In the genomic region with DNA sequence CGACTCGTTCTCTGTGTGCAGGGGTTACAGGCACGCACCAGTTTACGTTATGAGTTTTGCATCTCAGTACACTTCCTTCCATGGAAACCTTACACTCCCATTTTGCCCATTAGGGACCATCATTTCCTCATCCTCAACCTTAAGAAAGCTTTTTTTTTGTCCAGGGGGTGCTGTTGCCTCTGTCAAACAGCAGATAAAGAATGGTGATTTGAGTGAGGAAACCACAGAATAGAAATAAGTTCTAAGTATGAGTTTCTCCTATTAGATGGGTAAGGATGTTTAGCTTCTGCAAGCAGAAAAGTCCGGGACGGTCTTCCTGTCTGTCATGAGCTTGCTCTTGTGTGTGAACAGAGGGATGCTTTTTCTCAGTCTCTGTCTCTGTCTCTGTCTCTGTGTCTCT, we compare ENCODE assay signal across 1 mouse cellular context.
TF ChIP-seq lines count a peak whose summit lies in the region.

No protein-coding gene starts in this region.

TF ChIP-seq in MEL, 35 proteins besides CTCF, POLR2A, EP300 and RAD21 (continued from another document):
- TF ChIP-seq TCF12 (IDR thresholded peaks at IDR 0.05; ENCODE audit: low read depth, low read length) (peak; percentile 32; the same call in 1 of the 2 replicates), TAL1 (IDR thresholded peaks at IDR 0.05; ENCODE audit: low read length) (0 out of 2 replicates have a peak, but pooled peaks have one; percentile 7), CHD2 (IDR thresholded peaks at IDR 0.05; ENCODE audit: low read length) (no peak), MXI1 (IDR thresholded peaks at IDR 0.05; ENCODE audit: low read depth, low read length) (peak; percentile 38; the same call in 1 of the 2 replicates), MYB (IDR thresholded peaks at IDR 0.05; ENCODE audit: low read depth, low read length) (0 out of 2 replicates have a peak, but pooled peaks have one; percentile 13), USF2 (IDR thresholded peaks at IDR 0.05; ENCODE audit: borderline replicate concordance in 1 of 2, insufficient read depth in 1 of 2, low read depth in 1 of 2, low read length in 2 of 2) (no peak), ETS1 (IDR thresholded peaks at IDR 0.05; ENCODE audit: low read depth, low read length) (0 out of 2 replicates have a peak, but pooled peaks have one; percentile 33), NELFE (IDR thresholded peaks at IDR 0.05; ENCODE audit: low read depth, low read length) (no peak), MAFK (IDR thresholded peaks at IDR 0.05; ENCODE audit: borderline replicate concordance, low read depth, low read length) (0 out of 2 replicates have a peak, but pooled peaks have one; percentile 10), CHD1 (IDR thresholded peaks at IDR 0.05; ENCODE audit: low read depth, low read length) (no peak), ZMIZ1 (IDR thresholded peaks at IDR 0.05; ENCODE audit: low read depth, low read length) (0 out of 2 replicates have a peak, but pooled peaks have one; percentile 27), UBTF (IDR thresholded peaks at IDR 0.05; ENCODE audit: borderline replicate concordance, insufficient read depth, low read depth, low read length) (no peak), BHLHE40 (IDR thresholded peaks at IDR 0.05; ENCODE audit: borderline replicate concordance, low read depth, low read length) (0 out of 2 replicates have a peak, but pooled peaks have one; percentile 15), MEF2A (IDR thresholded peaks at IDR 0.05; ENCODE audit: extremely low read depth, insufficient replicate concordance, low read depth, low read length, poor library complexity, severe bottlenecking) (0 out of 2 replicates have a peak, but pooled peaks have one; percentile 13), KAT2A (conservative IDR thresholded peaks at IDR 0.05; ENCODE audit: low read depth, low read length) (no peak)
TF ChIP-seq in MEL: peak in this region for 16.
